Mouse (Mus musculus) hematopoietic stem cell, adult 5-6 weeks (primary cell): ENCODE data around the gene Cdk10. TPM values are rescaled to one million over a fixed set of nuclear protein-coding genes. Genes with fewer than 3 reads are reported as not detected.
"Not testable (repeated sequence)": the region's sequence is repeated elsewhere in the genome, so short reads cannot be mapped to it uniquely, and the experiment has no call there.

Source experiments
- ATAC-seq, 2 experiments: fragments of 125-278 bp in 1 of 2; replicated peaks in 1 of 2; 2 replicates each; pipeline ENCODE4 v1.8.0; 2016 to 2017; ENCODE audit warnings: inconsistent platforms in 2 of 2, mild to moderate bottlenecking in 2 of 2, moderate number of reproducible peaks in 2 of 2, low read depth in 1 of 2, moderate TSS enrichment in 1 of 2; ENCODE audit not compliant: low FRiP score in 2 of 2, poor library complexity in 2 of 2, severe bottlenecking in 2 of 2, insufficient read depth in 1 of 2, low TSS enrichment in 1 of 2
- total RNA-seq: library from RNA; stranded (forward); fragments of 172-1452, 232-1000 nt; gene quantifications from 2 replicates; pipeline ENCODE4 v1.2.3, GENCODE M21; 2017

Cdk10 gene
- 32.6 and 39.1 TPM in 2 replicates for total RNA-seq

- peak; percentile 82 to 94 for ATAC-seq
Observed at GRCm38 (mm10) chr8:123224278-123225266, at the start of gene Cdk10. Gene Cdk10, plus strand, starts transcription at chr8:123224842.

GRCm38 (mm10) chr8:123181391-123181790, 43.3 kb upstream of the Cdk10 start:
- no peak for ATAC-seq

- no peak for ATAC-seq
Observed at GRCm38 (mm10) chr8:123185566-123186409, 38.9 kb upstream of the Cdk10 start, which contains the start of gene Dpep1. Gene Dpep1, plus strand, starts transcription at chr8:123186242.

GRCm38 (mm10) chr8:123188006-123188405, 36.6 kb upstream of the Cdk10 start:
- ATAC-seq, result no peak

GRCm38 (mm10) chr8:123188841-123189240, 35.8 kb upstream of the Cdk10 start:
- ATAC-seq, result no peak

GRCm38 (mm10) chr8:123190678-123191077, 34.0 kb upstream of the Cdk10 start:
- ATAC-seq, result peak in 1 of 2 experiments; percentile 70; a peak in 2 of 4 replicates

GRCm38 (mm10) chr8:123191908-123192307, 32.7 kb upstream of the Cdk10 start:
- 0 out of 4 replicates have a peak, but pooled peaks of 1 of the 2 experiments have one; percentile 12 for ATAC-seq

- no peak for ATAC-seq
Observed at GRCm38 (mm10) chr8:123193771-123194170, 30.9 kb upstream of the Cdk10 start.

- ATAC-seq, result not testable (repeated sequence)
Observed at GRCm38 (mm10) chr8:123197016-123197415, 27.6 kb upstream of the Cdk10 start.

- ATAC-seq, result no peak
Observed at GRCm38 (mm10) chr8:123199864-123200263, 24.8 kb upstream of the Cdk10 start.

GRCm38 (mm10) chr8:123202288-123202687, 22.4 kb upstream of the Cdk10 start:
- peak; percentile 46 to 61; a peak in 1 of 4 replicates for ATAC-seq

- ATAC-seq, result no peak
Observed at GRCm38 (mm10) chr8:123203571-123203970, 21.1 kb upstream of the Cdk10 start.

GRCm38 (mm10) chr8:123211876-123212275, 12.8 kb upstream of the Cdk10 start:
- ATAC-seq, result no peak

- peak; percentile 79 to 89 for ATAC-seq
Observed at GRCm38 (mm10) chr8:123212321-123213117, 12.1 kb upstream of the Cdk10 start, which contains the start of the genes Chmp1a and Spata33. Gene Chmp1a, minus strand, starts transcription at chr8:123212763. Gene Spata33, plus strand, starts transcription at chr8:123212832.

- 0 out of 4 replicates have a peak, but pooled peaks of 1 of the 2 experiments have one; percentile 6 for ATAC-seq
Observed at GRCm38 (mm10) chr8:123213118-123213772, 11.4 kb upstream of the Cdk10 start.

- no peak for ATAC-seq
Observed at GRCm38 (mm10) chr8:123215430-123215829, 9.2 kb upstream of the Cdk10 start.
